Mouse (Mus musculus): ENCODE data around the gene Plpp1.

The Plpp1 gene

DNA sequence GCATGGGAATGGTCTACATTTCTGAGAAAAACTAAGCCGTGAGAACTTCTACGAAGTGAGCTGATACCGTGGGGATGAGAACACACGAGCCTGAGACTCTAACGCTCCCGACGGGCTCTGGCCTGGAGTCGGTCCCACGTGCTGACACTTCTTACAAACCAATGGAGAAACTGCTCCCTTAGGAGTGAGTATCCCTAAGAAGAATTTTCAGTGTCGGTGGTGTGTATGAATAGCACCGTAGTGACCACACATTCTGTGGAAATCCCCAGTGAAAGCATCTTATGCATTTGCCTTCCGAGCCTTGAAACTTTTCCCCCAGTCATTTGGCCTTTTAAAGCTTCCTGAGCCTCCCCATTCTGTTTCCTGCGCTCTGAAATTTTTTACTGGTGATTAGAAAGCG is 27.7 kb upstream of the Plpp1 start:
- no peak for DNase-seq (ENCODE audit: low read depth, low spot score)

DNA sequence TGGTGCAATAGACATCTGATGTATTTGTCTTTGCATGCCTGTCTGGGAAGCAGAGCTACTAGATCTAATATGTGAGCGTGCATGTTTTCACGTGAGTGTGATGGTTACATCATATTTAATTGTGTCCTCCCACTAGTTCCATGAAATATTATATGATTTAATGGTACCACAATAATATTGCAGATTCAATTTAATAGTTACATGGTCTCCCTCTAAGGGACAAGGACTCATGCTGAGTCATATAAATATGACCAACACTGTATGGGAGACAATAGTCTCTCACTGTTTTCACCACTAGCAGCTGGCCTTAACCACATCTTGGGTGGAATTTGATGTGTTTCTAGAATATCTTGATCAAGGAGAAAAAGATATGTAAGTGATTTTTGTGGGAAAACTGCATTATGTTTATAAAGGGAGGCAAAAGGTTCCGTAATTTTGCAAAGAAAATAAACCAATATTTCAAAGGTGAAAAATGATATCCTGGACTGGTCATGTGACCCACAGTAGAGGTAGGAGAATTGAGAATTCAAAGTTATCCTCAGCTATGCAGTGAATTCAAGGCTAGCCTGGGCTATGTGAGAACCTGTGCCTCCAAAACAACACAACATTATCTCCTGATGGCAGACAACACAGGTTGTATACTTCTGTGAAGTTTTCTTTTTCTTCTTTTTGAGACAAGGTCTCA is 26.5 kb upstream of the Plpp1 start:
- no peak for DNase-seq (ENCODE audit: low read depth, low spot score)

DNA sequence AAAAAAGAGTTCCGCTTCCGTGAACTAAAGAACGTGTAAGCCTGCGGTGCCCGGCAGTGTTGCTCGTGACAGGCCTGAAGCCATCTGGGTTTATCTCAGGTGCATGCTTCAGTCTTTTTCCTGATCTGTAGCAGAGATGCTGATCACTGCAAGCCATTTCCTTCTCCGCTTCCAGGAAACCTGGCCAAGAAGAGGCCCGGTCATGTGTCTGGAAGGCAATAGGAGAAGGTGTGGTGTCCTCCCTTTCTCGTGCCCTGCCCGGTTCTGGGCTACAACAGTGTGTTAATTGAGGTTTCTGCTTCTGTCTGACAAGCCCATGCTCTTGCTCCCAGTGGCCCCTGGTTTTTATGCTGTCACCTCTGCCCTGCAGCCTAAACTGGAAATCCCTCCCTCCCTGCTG is 24.7 kb upstream of the Plpp1 start:
- DNase-seq (ENCODE audit: low read depth, low spot score), result no peak

DNA sequence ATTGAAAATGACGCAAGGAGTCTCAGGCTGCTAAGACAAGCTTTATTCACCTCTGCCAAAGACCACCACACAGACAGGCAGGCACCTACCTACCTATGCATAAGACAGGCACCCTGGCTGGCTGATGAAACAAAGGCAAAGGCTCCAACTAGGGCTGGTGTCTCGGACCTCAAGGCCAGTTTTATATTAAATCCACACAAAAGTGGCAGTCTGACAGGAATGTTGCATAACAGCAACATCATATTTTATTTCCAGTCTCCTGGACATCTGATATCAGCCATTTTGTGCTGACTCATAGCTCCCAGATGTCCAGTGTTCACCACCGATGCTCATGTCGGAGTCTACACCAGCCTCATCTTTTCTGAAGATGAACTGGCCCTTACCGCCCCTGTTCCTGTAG is 22.2 kb upstream of the Plpp1 start:
- no peak for DNase-seq (ENCODE audit: low read depth, low spot score)

DNA sequence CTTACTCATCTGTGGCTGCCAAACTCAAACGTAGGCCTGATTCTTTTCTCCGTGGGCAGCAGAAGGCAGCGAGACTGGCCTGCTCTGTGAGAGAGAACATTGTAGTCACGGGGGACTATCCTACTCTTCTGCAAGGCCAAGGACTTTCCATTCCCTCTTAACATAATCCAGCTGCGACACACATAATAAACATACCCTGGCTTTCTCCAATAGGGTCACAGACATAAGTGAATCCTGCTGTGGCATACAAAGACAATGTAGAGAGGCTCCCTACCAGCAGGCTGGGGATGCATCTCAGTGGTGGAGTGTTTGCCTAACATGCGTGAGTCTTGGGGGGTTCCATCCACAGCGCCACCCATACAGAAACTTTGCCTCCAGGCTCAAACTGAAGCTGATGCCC is 15.3 kb upstream of the Plpp1 start:
- DNase-seq (ENCODE audit: low read depth, low spot score), result no peak

DNA sequence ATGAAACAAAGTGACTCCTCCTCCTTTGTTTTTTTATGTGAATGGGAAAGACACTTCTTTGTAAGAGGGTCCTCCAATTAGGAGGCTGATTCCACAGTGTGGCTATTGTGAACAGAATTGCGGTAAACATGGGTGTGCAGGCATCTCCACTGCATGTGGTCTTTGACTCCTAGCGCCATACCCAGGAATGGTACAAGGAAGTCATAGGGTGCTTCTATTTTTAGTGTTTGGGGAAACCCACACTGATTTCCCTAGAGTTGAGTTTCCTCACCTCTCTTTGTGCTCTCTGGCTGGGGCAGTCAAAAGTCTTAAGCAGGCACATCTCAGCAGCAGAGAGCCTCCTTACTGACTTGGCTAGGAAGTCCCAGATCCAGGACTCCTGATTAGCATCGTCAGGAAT is 14.4 kb upstream of the Plpp1 start:
- no peak for DNase-seq (ENCODE audit: low read depth, low spot score)

DNA sequence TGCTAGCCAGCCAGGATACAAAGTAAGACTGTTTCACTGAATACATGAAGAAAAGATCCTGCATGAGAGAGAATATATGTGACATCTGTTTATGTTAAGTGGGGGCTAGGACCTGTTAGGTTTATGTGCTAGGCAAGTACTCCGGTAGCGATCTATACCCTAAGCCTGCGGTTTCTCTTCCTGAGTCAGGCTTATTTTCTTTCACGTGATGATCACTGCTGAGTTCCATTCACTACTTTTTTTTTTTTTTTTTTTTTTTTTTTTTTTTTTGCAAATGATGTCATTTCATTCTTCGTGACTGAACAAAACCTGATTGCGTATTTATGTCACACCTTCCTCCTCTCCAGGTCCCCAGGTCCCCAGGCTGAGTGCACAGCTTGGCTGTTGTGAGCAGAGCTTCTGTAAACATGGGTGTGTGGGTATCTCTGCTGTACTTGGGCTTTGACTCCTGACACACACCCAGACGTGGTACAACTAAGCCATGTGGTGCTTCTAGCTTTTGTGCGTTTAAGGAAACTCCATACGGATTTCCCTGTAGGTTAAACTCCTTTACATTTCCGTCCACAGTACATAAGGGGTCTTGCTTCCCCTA is 13.6 kb upstream of the Plpp1 start:
- DNase-seq (ENCODE audit: low read depth, low spot score), result no peak

DNA sequence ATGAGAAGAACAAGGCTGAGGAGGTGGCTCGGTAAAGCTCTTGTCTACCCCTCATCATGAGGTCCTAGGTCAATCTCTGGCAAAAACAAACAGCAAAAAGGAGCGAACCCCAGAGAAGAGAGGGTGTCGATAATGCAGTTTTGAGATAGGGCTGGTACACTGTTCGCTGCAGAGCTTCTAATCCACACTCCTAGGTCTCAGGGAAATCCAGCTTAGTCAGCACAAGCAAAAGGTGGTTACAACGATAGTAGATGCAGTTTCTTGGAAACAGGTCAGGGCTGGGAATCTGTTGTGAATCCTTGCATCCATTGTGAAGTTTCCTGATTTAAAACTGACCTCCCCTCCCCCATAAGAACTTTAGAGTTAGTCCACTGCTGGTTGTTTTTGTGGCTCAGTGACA is 9.8 kb upstream of the Plpp1 start:
- DNase-seq (ENCODE audit: low read depth, low spot score), result no peak

DNA sequence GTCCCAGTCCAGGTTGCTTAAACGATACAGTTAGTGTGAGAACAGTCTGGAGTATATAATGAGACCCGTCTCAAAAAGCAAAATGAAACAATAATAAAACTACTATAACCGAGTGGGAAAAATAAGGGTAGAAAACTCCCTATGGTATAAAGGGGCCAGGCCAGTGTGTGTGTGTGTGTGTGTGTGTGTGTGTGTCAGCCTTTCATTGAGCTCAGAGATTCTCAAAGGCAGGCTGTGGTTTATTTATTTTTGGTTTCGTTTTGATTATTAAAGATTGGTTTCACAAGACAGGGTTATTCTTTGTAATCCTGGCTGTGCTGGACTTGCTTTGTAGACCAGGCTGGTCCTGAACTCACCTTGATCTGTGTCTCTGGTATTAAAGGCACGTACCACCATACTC is 8.7 kb upstream of the Plpp1 start:
- DNase-seq (ENCODE audit: low read depth, low spot score), result no peak

DNA sequence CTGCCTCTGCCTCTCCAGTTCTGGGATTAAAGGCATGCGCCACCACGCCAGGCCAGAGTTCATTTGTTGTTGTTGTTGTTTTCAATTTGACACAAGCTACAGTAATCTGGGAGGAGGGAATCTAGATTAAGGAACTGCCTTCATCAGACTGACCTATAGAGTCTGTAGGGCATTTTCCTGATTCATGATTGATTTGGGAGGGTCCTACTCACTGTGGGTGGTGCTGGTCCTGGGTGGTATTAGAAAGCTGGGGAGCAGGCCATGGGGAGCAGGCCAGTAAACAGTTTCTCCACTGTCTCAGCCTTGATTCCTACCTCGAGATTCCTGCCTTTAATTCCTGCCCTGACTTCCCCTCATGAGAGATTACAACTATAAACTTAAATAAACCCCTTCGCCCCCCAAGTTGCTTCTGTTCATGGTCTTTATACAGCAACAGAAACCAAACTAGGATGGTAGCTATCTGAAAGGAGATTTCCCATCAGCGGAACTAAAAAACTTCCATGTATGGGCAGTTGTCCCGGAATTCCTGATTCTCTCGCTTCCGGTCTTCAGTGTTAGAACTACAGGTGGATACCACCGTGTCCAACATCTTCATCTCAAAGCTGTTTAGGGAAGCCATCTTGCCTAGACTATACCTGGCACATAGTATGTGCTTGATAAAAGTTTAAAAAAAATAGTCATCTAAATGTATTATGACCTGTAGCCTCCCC is 2.2 kb upstream of the Plpp1 start:
- no peak for DNase-seq (ENCODE audit: low read depth, low spot score)

DNA sequence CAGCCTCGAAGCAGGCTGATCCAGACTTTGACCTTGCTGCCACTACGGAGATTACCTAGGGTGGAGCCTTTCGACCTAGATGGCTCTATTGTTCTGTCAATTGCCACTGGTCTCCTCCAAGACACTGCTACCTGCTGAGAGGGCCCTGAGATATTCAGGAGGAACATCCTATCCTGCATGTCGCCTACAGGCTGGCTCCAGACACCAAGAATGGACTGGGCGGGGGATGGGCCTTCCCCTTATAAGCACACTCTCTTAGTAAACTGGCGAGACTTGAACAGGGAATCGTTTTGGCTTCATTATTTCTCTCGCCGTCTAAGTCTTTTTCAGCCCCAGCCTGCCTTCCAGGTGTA is 1.7 kb upstream of the Plpp1 start:
- no peak for DNase-seq (ENCODE audit: low read depth, low spot score)

DNA sequence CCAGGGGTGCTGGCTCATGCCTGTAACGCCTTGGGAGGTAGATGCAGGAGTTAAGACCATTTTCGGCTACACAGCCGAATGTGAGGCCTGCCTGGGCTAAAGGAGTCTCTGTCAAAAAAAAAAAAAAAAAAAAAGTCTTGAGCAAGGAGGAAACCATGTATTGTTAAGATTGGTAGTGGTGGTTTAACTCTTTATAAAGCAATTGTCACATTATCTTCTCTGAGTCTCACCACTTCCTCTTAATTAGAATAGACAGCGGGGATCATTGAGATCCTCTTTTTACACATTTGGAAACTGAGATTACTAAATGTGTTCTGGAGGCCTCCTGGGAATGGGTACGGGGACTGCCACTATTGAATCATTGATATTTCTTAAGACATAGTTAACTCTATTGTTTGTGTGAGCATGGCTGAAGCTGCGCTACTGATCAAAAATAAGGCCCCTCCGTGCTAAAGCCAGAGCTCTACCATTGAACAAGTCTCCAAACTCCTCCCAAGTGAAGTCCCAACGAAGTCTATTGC is 811 bp upstream of the Plpp1 start:
- no peak for DNase-seq (ENCODE audit: low read depth, low spot score)

DNA sequence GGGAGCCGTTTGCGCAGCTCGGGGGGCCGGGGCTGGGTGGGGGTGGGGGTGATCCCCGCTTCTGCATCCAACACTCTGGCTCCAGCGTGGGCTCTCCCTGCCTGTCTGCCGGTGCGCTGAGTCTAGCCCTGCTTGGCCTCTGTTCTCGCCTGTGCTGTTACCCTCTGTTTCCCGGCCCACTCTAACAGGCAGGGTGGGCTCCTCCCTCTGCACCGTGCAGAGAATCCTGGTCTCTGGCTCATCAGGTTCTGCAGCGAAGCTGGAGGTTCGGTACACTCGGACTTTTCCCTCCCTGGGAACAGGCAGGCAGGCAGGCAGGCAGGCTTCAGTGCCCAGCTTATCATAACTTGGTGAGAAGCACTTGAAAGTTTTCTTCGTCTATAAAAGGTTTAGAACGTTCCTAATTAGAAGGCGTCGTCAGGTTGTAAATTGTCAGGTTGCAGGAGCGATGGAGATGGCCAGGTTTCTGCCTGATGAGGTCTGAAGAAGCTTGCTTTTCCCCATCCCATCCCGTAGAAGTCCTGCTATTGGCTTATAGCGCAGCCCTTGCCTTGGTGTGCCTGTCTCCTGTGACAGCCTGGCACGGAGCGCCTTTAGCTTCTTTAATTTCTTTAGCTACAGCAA is 901 bp downstream of the Plpp1 start:
- peak; percentile 52 for DNase-seq (ENCODE audit: low read depth, low spot score)

DNA sequence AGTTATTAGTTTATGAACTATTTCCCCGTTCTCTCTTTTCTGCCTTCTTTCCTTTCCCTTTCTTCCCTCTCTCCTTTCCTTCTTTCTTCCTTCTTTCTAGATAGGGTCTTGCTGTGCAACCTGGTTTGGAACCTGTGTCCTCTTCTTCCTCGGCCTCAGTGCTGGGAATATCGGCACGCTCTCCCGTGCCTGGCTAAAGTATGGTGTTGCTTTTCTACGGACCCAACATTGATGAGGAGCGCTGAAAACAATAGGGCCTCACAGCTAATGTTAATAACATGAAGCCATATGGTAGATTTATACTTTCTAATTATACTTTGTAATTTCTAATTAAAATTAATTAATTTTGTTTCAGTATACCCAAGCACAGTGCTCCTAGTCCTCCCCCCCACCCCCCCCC is 2.5 kb downstream of the Plpp1 start:
- no peak for DNase-seq (ENCODE audit: low read depth, low spot score)

DNA sequence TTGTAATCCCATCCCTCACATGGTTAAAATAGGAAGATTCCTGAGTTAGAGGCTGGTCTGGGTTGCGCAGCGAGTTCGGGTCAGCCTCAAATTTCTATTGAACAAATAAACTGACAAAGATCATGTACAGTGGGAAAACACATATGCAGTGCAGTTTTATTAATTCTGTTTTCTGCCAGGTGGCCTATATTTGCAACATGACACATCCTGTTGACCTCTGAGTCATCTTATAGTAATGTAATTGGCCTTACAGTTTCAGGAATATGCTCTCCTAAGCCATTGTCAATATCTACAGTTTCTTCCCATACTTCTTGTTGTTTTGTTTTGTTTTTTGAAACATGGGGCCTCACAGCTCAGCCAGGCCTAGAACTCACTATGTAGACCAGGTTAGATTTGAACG is 3.1 kb downstream of the Plpp1 start:
- DNase-seq (ENCODE audit: low read depth, low spot score), result no peak

DNA sequence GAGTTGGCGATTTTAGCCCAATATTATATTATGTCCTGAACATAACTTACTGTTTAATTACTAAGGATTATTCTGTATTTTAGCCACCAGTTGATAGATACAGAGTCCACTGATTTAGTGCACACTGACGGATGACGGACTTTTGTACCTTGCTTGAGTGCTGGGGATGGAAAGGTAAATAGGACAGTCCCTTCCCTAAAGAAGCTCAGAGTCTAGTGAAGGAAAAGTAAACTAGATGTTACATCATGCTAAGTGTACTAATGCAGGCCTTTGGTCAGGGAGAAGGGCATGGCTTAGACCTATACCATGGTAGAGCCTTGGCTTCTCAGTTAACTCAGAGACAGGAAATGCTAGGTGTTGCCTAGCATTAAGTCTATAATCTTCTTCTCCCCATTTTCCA is 4.9 kb downstream of the Plpp1 start:
- no peak for DNase-seq (ENCODE audit: low read depth, low spot score)

DNA sequence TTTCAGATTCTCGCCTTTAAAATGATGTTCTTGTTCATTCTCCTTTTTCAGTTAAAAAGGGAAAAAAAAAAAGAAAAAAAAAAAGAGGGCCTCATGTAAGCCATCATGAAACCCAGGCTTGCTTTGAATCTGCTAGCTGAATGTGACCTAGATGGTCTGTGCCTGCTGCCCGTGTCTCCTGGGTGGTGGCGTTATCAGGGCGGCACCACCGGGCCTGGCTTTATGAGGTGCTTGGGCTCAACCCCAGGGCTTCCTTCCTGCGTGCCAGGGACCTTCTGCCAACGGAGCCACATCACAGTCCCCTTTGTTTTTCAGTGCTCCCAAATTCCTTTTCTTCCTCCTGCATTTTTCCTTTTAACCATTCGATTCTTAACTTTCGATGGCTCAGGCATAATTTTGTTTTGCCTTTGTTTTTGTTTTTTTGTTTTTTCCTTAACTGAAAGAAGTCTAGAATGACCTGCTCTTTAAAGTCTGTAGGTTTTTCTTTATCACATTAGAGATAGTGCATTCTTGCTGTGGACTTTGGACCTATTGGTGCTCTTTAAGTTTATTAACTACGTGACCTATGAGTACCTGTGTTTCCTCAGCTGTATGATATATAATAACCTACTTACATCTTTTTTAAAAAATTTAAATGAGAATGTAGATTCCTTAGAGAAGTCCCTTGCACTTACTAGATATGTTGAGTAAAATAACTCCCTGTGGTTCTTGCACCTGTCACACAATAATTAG is 7.5 kb downstream of the Plpp1 start:
- no peak for DNase-seq (ENCODE audit: low read depth, low spot score)

DNA sequence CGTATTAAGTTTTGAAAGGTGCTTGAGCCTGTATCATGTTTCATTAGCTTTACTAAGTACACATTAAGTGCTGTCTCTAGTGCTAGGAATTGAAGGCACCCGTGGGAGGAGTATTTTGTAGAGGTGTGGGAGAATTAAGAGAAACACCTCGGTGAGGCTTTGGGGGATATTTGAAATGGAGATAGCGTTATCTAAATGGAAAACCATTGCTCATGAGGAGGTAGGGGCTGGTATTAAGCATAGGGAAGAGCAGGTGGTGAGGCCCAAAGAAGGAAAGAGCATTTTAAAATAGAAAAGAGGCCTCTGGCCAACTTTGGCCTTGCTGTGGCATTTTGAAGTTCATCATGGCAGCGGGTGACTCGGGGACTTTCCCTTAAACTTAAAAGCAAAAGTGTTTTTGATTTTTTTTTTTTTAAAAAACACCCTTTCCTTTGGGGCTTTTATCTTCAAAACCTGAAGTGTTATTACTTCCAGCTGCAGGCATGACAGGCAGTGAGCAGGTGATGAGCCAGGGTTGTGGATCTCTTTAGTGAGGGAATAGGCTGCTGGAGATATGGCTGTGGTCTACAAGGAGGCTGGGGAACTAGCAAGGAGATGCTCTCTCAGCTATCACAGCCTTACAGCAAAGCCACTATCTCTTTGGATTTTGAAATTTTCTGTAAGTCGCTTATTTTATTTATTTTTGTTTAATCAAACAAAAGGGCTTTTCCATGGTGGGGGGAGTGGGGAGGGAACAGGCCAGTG is 9.1 kb downstream of the Plpp1 start:
- DNase-seq (ENCODE audit: low read depth, low spot score), result no peak

DNA sequence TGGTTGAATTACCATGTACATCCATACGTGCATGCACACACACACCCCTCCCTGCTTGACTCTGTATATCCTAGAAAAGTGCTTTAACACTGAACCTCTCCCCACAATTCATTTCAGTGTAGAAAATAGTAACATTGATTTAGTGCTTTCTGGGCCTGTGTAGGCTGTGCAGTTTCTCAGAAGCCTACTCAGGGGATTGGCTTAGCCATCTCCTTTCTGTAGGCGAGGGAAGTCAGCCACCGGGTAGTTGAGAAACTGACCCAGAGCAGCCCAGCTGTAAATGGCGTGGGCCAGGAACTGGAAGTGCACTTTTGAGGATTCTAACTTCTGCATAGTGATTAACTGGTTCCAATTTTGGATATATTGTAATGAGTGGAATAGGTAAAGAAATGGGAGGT is 9.7 kb downstream of the Plpp1 start:
- peak; percentile 32 for DNase-seq (ENCODE audit: low read depth, low spot score)

DNA sequence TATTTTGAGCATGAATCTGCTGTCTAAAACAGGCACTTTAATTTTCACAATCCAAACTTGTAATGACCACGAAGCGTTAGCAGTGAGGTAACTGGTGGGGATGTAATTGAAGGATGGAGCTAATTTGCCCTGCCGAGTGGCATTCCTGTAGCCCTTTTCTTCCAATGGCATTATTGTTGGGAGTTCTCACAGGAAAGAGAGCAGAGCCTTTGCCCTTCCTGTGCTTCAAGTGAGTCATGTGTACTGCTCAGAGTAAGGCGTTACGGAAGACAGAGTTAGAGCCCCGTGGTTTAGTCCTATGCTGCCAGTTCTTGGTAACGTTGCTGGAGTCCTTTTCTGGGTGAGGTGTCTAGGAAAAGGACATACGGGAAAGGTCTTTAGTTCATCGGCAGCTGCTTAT is 10.2 kb downstream of the Plpp1 start:
- DNase-seq (ENCODE audit: low read depth, low spot score), result peak; percentile 31

DNA sequence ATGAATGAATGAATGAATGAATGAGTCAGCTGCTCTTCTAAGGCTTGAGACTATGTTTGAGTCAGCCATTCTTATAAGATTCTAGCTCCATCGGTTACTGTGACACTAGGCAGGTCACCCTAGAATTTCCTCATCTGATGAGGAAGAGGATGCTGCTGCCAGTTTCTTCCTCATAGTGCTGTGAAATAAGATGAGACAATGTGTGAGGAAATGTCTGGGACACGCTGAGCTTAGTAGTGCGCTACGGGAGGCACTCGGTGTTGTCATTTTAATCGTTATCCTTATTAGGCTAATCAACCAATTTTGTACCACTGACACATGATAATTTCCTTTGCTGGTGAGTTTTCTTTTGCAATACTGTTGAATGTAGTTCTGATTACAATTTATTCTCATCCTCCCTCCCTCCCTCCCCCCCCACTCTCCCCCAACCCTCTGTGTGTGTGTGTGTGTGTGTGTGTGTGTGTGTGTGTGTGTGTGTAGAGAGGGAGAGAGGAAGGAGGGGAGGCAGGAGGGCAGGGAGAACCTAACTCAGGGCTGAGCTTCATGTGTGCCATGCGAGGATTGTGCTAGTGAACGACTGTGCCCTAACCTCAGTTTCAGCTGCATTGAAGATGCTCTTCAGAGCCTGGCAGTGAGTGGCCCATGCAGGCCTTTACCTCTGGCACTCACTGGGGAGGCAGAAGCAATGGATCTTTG is 11.3 kb downstream of the Plpp1 start:
- no peak for DNase-seq (ENCODE audit: low read depth, low spot score)
